Mouse (Mus musculus) retina, postnatal 1 day (tissue): Measurements from ENCODE around the gene 5730522E02Rik.

Source experiments
- DNase-seq: peaks from one replicate; pipeline ENCODE4 v3.0.0-alpha.2; 2012

5730522E02Rik gene

GRCm38 (mm10) chr11:25772231-25772630 lies 438.3 kb downstream of the 5730522E02Rik start:
- DNase-seq: no peak

- DNase-seq: no peak
Measured at GRCm38 (mm10) chr11:25770991-25771568, 439.5 kb downstream of the 5730522E02Rik start.

GRCm38 (mm10) chr11:25767584-25768333 lies 442.8 kb downstream of the 5730522E02Rik start:
- DNase-seq: no peak

- no peak for DNase-seq
Measured at GRCm38 (mm10) chr11:25753156-25753899, 457.2 kb downstream of the 5730522E02Rik start.

- no peak for DNase-seq
Measured at GRCm38 (mm10) chr11:25752418-25752817, 458.1 kb downstream of the 5730522E02Rik start.

GRCm38 (mm10) chr11:25747098-25747862 lies 463.3 kb downstream of the 5730522E02Rik start:
- DNase-seq: no peak

GRCm38 (mm10) chr11:25743664-25744063 lies 466.9 kb downstream of the 5730522E02Rik start:
- DNase-seq: no peak

GRCm38 (mm10) chr11:25737255-25737654 lies 473.3 kb downstream of the 5730522E02Rik start:
- no peak for DNase-seq

GRCm38 (mm10) chr11:25729476-25729875 lies 481.1 kb downstream of the 5730522E02Rik start:
- DNase-seq: no peak

- no peak for DNase-seq
Measured at GRCm38 (mm10) chr11:25715447-25716321, 494.9 kb downstream of the 5730522E02Rik start.

- no peak for DNase-seq
Measured at GRCm38 (mm10) chr11:25710559-25710958, 500.0 kb downstream of the 5730522E02Rik start.

- no peak for DNase-seq
Measured at GRCm38 (mm10) chr11:25709892-25710291, 500.7 kb downstream of the 5730522E02Rik start.

- peak; percentile 82 for DNase-seq
Measured at GRCm38 (mm10) chr11:25704332-25705168, 506.0 kb downstream of the 5730522E02Rik start.

GRCm38 (mm10) chr11:25702791-25703190 lies 507.8 kb downstream of the 5730522E02Rik start:
- DNase-seq: peak; percentile 65

GRCm38 (mm10) chr11:25697508-25698193 lies 512.9 kb downstream of the 5730522E02Rik start:
- peak; percentile 28 for DNase-seq

- DNase-seq: peak; percentile 71
Measured at GRCm38 (mm10) chr11:25696168-25696567, 514.4 kb downstream of the 5730522E02Rik start.

GRCm38 (mm10) chr11:25684731-25685130 lies 525.8 kb downstream of the 5730522E02Rik start:
- no peak for DNase-seq

- DNase-seq: no peak
Measured at GRCm38 (mm10) chr11:25679856-25680255, 530.7 kb downstream of the 5730522E02Rik start.

- no peak for DNase-seq
Measured at GRCm38 (mm10) chr11:25674194-25674593, 536.4 kb downstream of the 5730522E02Rik start.

- DNase-seq: no peak
Measured at GRCm38 (mm10) chr11:25670018-25670417, 540.5 kb downstream of the 5730522E02Rik start.
